8 mouse cellular contexts compared by ENCODE assay signal in the genomic region with DNA sequence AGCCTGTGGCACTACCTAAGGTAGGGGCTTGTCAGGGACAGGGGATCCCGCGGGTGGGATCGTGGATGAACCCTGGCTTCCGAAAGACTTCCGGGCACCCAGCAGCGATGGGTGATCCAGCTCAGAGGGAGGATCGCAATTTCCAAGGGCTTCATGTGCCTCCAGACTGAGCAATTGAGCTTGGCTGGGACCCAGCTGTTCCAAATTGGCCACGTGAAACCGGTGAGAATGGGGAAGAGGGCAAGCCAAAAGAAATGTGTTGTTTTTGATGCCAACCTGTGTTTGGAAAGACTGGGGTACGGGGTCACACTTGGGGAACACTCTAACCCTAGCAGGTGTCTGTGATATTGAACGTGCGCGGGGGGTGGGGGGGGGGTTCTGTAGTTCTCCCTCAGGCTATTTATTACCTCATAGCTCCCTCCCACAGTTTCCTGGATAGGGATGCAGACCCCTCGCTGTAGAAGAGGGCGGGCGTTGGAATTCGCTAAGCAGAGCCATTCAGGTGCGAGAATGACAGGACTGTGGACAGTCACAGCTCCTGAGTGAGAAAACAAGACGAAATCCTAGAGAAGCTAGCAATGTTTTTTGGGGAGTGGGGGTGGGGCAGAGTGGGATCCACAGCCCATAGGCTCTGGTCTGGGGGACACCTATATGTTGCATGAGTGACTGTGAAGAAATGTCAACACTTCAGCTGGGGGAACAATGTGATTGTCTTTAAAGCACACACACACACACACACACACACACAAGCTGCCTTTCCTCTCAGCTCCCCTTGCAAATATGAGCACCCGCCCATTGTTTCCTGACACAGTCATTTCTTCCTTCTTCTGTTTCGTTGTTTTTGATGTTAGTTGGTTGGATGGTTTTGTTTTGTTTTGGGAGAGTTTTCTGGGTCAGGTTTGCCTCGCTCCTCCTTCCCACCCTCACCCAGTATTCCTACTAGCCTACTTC. TPM values are rescaled to one million over a fixed set of nuclear protein-coding genes. Genes with fewer than 3 reads are reported as not detected.
A peak's percentile ranks its signal among the peaks of the same experiment; 100 is the strongest.
DNase-seq lines count a peak whose midpoint lies in the region; ATAC-seq and TF ChIP-seq lines count a peak whose summit lies in the region.

No protein-coding gene starts in this region.

- no peak for TF ChIP-seq POLR2A in embryonic fibroblast, embryonic 13.5 days (IDR thresholded peaks at IDR 0.05; ENCODE audit: low read depth, low read length)

- peak overlapping the region; percentile 83 for H3K4me2 ChIP-seq in hindbrain, postnatal 0 days (ENCODE audit: low read depth, low read length)
- peak overlapping the region; percentile 82 for H3K4me2 ChIP-seq in midbrain, embryonic 14.5 days (ENCODE audit: low read length)

- peak overlapping the region; percentile 65 for H3K4me3 ChIP-seq in embryonic fibroblast, embryonic 13.5 days (ENCODE audit: insufficient read depth, low read length)
- peak overlapping the region; percentile 71 for H3K4me3 ChIP-seq in hindbrain, postnatal 0 days (ENCODE audit: low read length)
- H3K4me3 ChIP-seq in midbrain, embryonic 14.5 days (replicated peaks; ENCODE audit: low read depth, low read length): peak overlapping the region; percentile 75

- 11% methylated on average over 22 of the region's 22 CpGs for WGBS in hindbrain, postnatal 0 days
- WGBS in midbrain, embryonic 14.5 days: 13% methylated on average over 22 of the region's 22 CpGs

- peak; percentile 14 to 48 for DNase-seq in kidney, postnatal 25 days
- DNase-seq in kidney, postnatal 10 days: no peak
- peak; percentile 36 for DNase-seq in Muller cell, postnatal 12 days (ENCODE audit: inconsistent ontology term)
- peak; percentile 58 for DNase-seq in hindbrain, postnatal 0 days (ENCODE audit: low spot score)
- peak; percentile 68 for DNase-seq in midbrain, embryonic 14.5 days
- DNase-seq in ovary, adult 18-20 months (ENCODE audit: low spot score): no peak
- no peak for DNase-seq in cerebellum, adult 11 months

- H3K27ac ChIP-seq in embryonic fibroblast, embryonic 13.5 days (ENCODE audit: insufficient read depth, low read length): no peak overlapping the region
- peak overlapping the region; percentile 89 for H3K27ac ChIP-seq in hindbrain, postnatal 0 days
- peak overlapping the region; percentile 90 for H3K27ac ChIP-seq in midbrain, embryonic 14.5 days (replicated peaks; ENCODE audit: low read depth, low read length)

- H3K9me3 ChIP-seq in hindbrain, postnatal 0 days (ENCODE audit: low read length): no peaks in the 10 kb centered on the region
- H3K9me3 ChIP-seq in midbrain, embryonic 14.5 days (ENCODE audit: control insufficient read depth, low read length): no peaks in the 10 kb centered on the region

- ATAC-seq in hindbrain, postnatal 0 days: peak; percentile 52
- peak; percentile 49 for ATAC-seq in midbrain, embryonic 14.5 days (ENCODE audit: low FRiP score, low TSS enrichment)

- TF ChIP-seq CTCF in embryonic fibroblast, embryonic 13.5 days (IDR thresholded peaks at IDR 0.05; ENCODE audit: borderline replicate concordance, insufficient read depth, low read length): no peak
- TF ChIP-seq CTCF in hindbrain, postnatal 0 days (IDR thresholded peaks at IDR 0.05; ENCODE audit: low read depth): no peak

- H3K36me3 ChIP-seq in hindbrain, postnatal 0 days (ENCODE audit: insufficient read depth, low read length): no peaks in the 10 kb centered on the region
- no peaks in the 10 kb centered on the region for H3K36me3 ChIP-seq in midbrain, embryonic 14.5 days (ENCODE audit: control insufficient read depth, insufficient read depth, low read length)

- H3K4me1 ChIP-seq in embryonic fibroblast, embryonic 13.5 days (ENCODE audit: control insufficient read depth, insufficient read depth, low read length): no peaks in the 10 kb centered on the region
- H3K4me1 ChIP-seq in hindbrain, postnatal 0 days (ENCODE audit: insufficient read depth, low read length): peaks cover 12% of the 10 kb centered on the region; the same call in 1 of the 2 replicates
- H3K4me1 ChIP-seq in midbrain, embryonic 14.5 days (ENCODE audit: control insufficient read depth, insufficient read depth, low read length): peaks cover 25% of the 10 kb centered on the region

- H3K9ac ChIP-seq in hindbrain, postnatal 0 days (replicated peaks; ENCODE audit: low read length): peak overlapping the region; percentile 69
- H3K9ac ChIP-seq in midbrain, embryonic 14.5 days (replicated peaks; ENCODE audit: low read length): peak overlapping the region; percentile 75

- H3K27me3 ChIP-seq in hindbrain, postnatal 0 days (ENCODE audit: insufficient read depth, low read length): no peaks in the 10 kb centered on the region
- H3K27me3 ChIP-seq in midbrain, embryonic 14.5 days (ENCODE audit: control insufficient read depth, insufficient read depth, low read length): no peaks in the 10 kb centered on the region

RNA-seq across cellular contexts. Expression of a gene that starts 57.5 kb away (rescaled TPM):
- polyA plus RNA-seq in embryonic fibroblast, embryonic 13.5 days (2011; ENCODE audit: insufficient read length, low read depth, missing spikeins): 6.0 and 8.1 TPM in 2 replicates
- total RNA-seq in hindbrain, postnatal 0 days (2014; rRNA removed): 32.9 and 34.8 TPM in 2 replicates
- polyA plus RNA-seq in hindbrain, postnatal 0 days (2015; fragmentation: Nextera tagmentation; extraction: Ambion mirVana): 12.5 and 13.1 TPM in 2 replicates
- polyA plus RNA-seq in midbrain, embryonic 14.5 days (2014; fragmentation: Nextera tagmentation; extraction: Ambion mirVana): 31.2 and 33.4 TPM in 2 replicates

Comparison
In these comparisons a context has a peak if more than half of its experiments do, and no peak if none do; other contexts are left out.
1. DNase-seq: peak in kidney, postnatal 25 days (2 of 2), Muller cell, postnatal 12 days (single experiment), hindbrain, postnatal 0 days (single experiment) and midbrain, embryonic 14.5 days (single experiment); none in kidney, postnatal 10 days (single experiment), ovary, adult 18-20 months (single experiment) and cerebellum, adult 11 months (single experiment).
2. Peak in every context shown above with its lines, with median percentiles within 50 percentile points of each other: H3K4me3 ChIP-seq.